33 mouse cellular contexts compared by ENCODE assay signal in genomic region chrX:162967456-162967855, GRCm38 (mm10). TPM values are rescaled to one million over a fixed set of nuclear protein-coding genes. Genes with fewer than 3 reads are reported as not detected.
DNase-seq lines count a peak whose midpoint lies in the region; ATAC-seq and TF ChIP-seq lines count a peak whose summit lies in the region.
"Had no signal": no experiment of that assay in that cellular context is flagged by ENCODE, and none has a peak within 500 bp of the region (broad histone marks: within the 10 kb centered on the region; RNA-seq: fewer than 3 reads in every experiment).

No protein-coding gene starts in this region.

- no peak for TF ChIP-seq CTCF in kidney, adult 2 months (conservative IDR thresholded peaks at IDR 0.05; ENCODE audit: insufficient read depth, insufficient read length, low read depth, low read length)
- no peak for TF ChIP-seq CTCF in lung, postnatal 0 days (IDR thresholded peaks at IDR 0.05)
- TF ChIP-seq CTCF in small intestine, adult 2 months (IDR thresholded peaks at IDR 0.05; ENCODE audit: extremely low read depth, insufficient read length, insufficient replicate concordance, low read depth, low read length) = no peak

- H3K9me3 ChIP-seq in lung, postnatal 0 days (ENCODE audit: low read length) = no peaks in the 10 kb centered on the region
- no peaks in the 10 kb centered on the region for H3K9me3 ChIP-seq in intestine, embryonic 16.5 days (ENCODE audit: control insufficient read depth, low read length)
- H3K9me3 ChIP-seq: limb, embryonic 15.5 days; megakaryocyte, embryonic 14.5 days had no signal

- TF ChIP-seq POLR2A in kidney, adult 2 months (IDR thresholded peaks at IDR 0.05; ENCODE audit: low read depth, low read length) = no peak
- TF ChIP-seq POLR2A in small intestine, adult 2 months (IDR thresholded peaks at IDR 0.05; ENCODE audit: low read depth, low read length) = no peak

- no peak overlapping the region for H3K9ac ChIP-seq in lung, postnatal 0 days (replicated peaks; ENCODE audit: low read depth)
- no peak overlapping the region for H3K9ac ChIP-seq in intestine, embryonic 16.5 days (ENCODE audit: low read depth, low read length)
- H3K9ac ChIP-seq: limb, embryonic 15.5 days had no signal

- no peaks in the 10 kb centered on the region for H3K27me3 ChIP-seq in kidney, adult 2 months (replicated peaks; ENCODE audit: control insufficient read depth, insufficient read depth, low read length)
- H3K27me3 ChIP-seq in lung, postnatal 0 days (replicated peaks; ENCODE audit: insufficient read depth, low read length) = no peaks in the 10 kb centered on the region
- H3K27me3 ChIP-seq in intestine, embryonic 16.5 days (replicated peaks; ENCODE audit: control insufficient read depth, insufficient read depth, low read length) = no peaks in the 10 kb centered on the region
- no peaks in the 10 kb centered on the region for H3K27me3 ChIP-seq in small intestine, adult 2 months (ENCODE audit: control insufficient read depth, insufficient read depth, low read length)
- H3K27me3 ChIP-seq: limb, embryonic 15.5 days had no signal

- no peak for TF ChIP-seq EP300 in lung, postnatal 0 days (IDR thresholded peaks at IDR 0.05)

- 35% methylated on average over 8 of the region's 8 CpGs for WGBS in kidney, adult 2 months
- 44% methylated on average over 8 of the region's 8 CpGs for WGBS in lung, postnatal 0 days
- WGBS in intestine, embryonic 16.5 days = 66% methylated on average over 8 of the region's 8 CpGs
- WGBS in small intestine, adult 2 months = 35% methylated on average over 8 of the region's 8 CpGs

- H3K4me3 ChIP-seq in kidney, adult 2 months (ENCODE audit: insufficient read depth, low read depth, low read length) = no peak overlapping the region
- no peak overlapping the region for H3K4me3 ChIP-seq in lung, postnatal 0 days (ENCODE audit: low read depth, low read length)
- no peak overlapping the region for H3K4me3 ChIP-seq in intestine, embryonic 16.5 days (ENCODE audit: low read length)
- H3K4me3 ChIP-seq in small intestine, adult 2 months (ENCODE audit: low read depth, low read length) = no peak overlapping the region
- H3K4me3 ChIP-seq: erythroblast, embryonic 14.5 days; layer of hippocampus, adult 2 months; left cerebral cortex, adult 2 months; limb, embryonic 15.5 days; megakaryocyte, embryonic 14.5 days had no signal

- no peaks in the 10 kb centered on the region for H3K36me3 ChIP-seq in kidney, adult 2 months (ENCODE audit: control insufficient read depth, insufficient read depth, low read length)
- H3K36me3 ChIP-seq in lung, postnatal 0 days (ENCODE audit: insufficient read depth, low read length) = no peaks in the 10 kb centered on the region
- no peaks in the 10 kb centered on the region for H3K36me3 ChIP-seq in intestine, embryonic 16.5 days (ENCODE audit: control insufficient read depth, insufficient read depth, low read length)
- no peaks in the 10 kb centered on the region for H3K36me3 ChIP-seq in small intestine, adult 2 months (ENCODE audit: control insufficient read depth, insufficient read depth, low read length)
- H3K36me3 ChIP-seq: limb, embryonic 15.5 days had no signal

- H3K27ac ChIP-seq in kidney, adult 2 months (ENCODE audit: insufficient read depth, low read depth, low read length) = peak overlapping the region; percentile 9; the same call in 1 of the 2 replicates
- H3K27ac ChIP-seq in lung, postnatal 0 days (ENCODE audit: low read length) = no peak overlapping the region
- no peak overlapping the region for H3K27ac ChIP-seq in intestine, embryonic 16.5 days (ENCODE audit: low read length)
- H3K27ac ChIP-seq in small intestine, adult 2 months (ENCODE audit: insufficient read depth, low read depth, low read length) = peak overlapping the region; percentile 80; the same call in 1 of the 2 replicates
- H3K27ac ChIP-seq: layer of hippocampus, adult 2 months; left cerebral cortex, adult 2 months; limb, embryonic 15.5 days had no signal

- peak; percentile 66 for DNase-seq in kidney, adult 2 months
- DNase-seq in kidney, postnatal 4 days = no peak
- DNase-seq in lung, postnatal 0 days (ENCODE audit: low spot score) = peak; percentile 12
- no peak for DNase-seq in lung, postnatal 14 days
- no peak for DNase-seq in cerebellum, postnatal 25 days
- DNase-seq in left cerebral cortex, adult 8-10 months (ENCODE audit: low spot score in 2 of 2) = no peak
- DNase-seq: adrenal gland, postnatal 36 days; cerebellum, adult 18-20 months; cerebellum, postnatal 10 days; gastrocnemius, postnatal 10 days; kidney, adult 11 months; kidney, postnatal 10 days; midbrain, embryonic 14.5 days had no signal

- H3K4me2 ChIP-seq in lung, postnatal 0 days (replicated peaks; ENCODE audit: low read depth, low read length) = no peak overlapping the region
- H3K4me2 ChIP-seq in intestine, embryonic 16.5 days (ENCODE audit: low read depth, low read length) = no peak overlapping the region
- H3K4me2 ChIP-seq: limb, embryonic 15.5 days had no signal

- peaks cover 4% of the 10 kb centered on the region; the same call in 1 of the 2 replicates for H3K4me1 ChIP-seq in kidney, adult 2 months (ENCODE audit: control insufficient read depth, insufficient read depth, low read length)
- H3K4me1 ChIP-seq in lung, postnatal 0 days (ENCODE audit: insufficient read depth, low read depth, low read length) = no peaks in the 10 kb centered on the region
- H3K4me1 ChIP-seq in intestine, embryonic 16.5 days (ENCODE audit: control insufficient read depth, insufficient read depth, low read length) = no peaks in the 10 kb centered on the region
- H3K4me1 ChIP-seq in small intestine, adult 2 months (ENCODE audit: control insufficient read depth, insufficient read depth, insufficient read length, low read length) = peaks cover 8% of the 10 kb centered on the region; the same call in 1 of the 2 replicates
- H3K4me1 ChIP-seq: limb, embryonic 15.5 days had no signal

- no peak; the same call in 1 of the 2 replicates for ATAC-seq in lung, postnatal 0 days
- ATAC-seq in intestine, embryonic 16.5 days = peak; percentile 68
- ATAC-seq: forebrain, embryonic 16.5 days; hindbrain, embryonic 16.5 days had no signal

RNA-seq across cellular contexts. Expression of gene S100g, which starts 3.1 kb away (rescaled TPM):
- 399 and 544 TPM in 2 replicates for polyA plus RNA-seq in kidney, adult 2 months (2012; rRNA removed)
- polyA plus RNA-seq in lung, postnatal 0 days (2015; fragmentation: Nextera tagmentation; extraction: Ambion mirVana) = 1,178 and 1,226 TPM in 2 replicates
- 305 and 338 TPM in 2 replicates for polyA plus RNA-seq in intestine, embryonic 16.5 days (2015; fragmentation: Nextera tagmentation; extraction: Ambion mirVana)
- 0.60 and 179 TPM in 2 replicates for polyA plus RNA-seq in small intestine, adult 2 months (2012; rRNA removed)
- not detected for total RNA-seq in left cerebral cortex, adult 8-10 months (2022)
- total RNA-seq: adrenal gland, postnatal 36 days; gastrocnemius, postnatal 10 days; heart, adult 8-10 months; heart, postnatal 25 days; layer of hippocampus, adult 2 months; layer of hippocampus, postnatal 14 days; left cerebral cortex, adult 2 months; left cerebral cortex, postnatal 36 days; monocyte, adult 5-6 weeks had no signal
- polyA plus RNA-seq: cortical plate, adult 2 months; embryonic facial prominence, embryonic 14.5 days; erythroblast, embryonic 14.5 days; forebrain, embryonic 11.5 days; forebrain, embryonic 16.5 days; heart, embryonic 14.5 days; hindbrain, embryonic 11.5 days; urinary bladder, adult 2 months had no signal

Comparison
In these comparisons a context has a peak if more than half of its experiments do, and no peak if none do; other contexts are left out.
1. DNase-seq: peak in kidney, adult 2 months (single experiment) and lung, postnatal 0 days (single experiment); none in kidney, postnatal 4 days (0 of 2), lung, postnatal 14 days (single experiment), cerebellum, postnatal 25 days (0 of 2) and left cerebral cortex, adult 8-10 months (0 of 2).
2. H3K27ac ChIP-seq: peak in kidney, adult 2 months (single experiment) and small intestine, adult 2 months (single experiment); none in lung, postnatal 0 days (single experiment) and intestine, embryonic 16.5 days (single experiment).